Mouse (Mus musculus) kidney, embryonic 14.5 days (tissue): Measurements from ENCODE around the gene Flvcr2. TPM values are rescaled to one million over a fixed set of nuclear protein-coding genes. Genes with fewer than 3 reads are reported as not detected.

ENCODE experiments used
- ATAC-seq: fragments of 200-750 bp; cut with Nextera tagmentation; 2 replicates; pipeline ENCODE4 v1.8.0; 2017; ENCODE audit warnings: moderate number of reproducible peaks, mild to moderate bottlenecking, moderate TSS enrichment, moderate library complexity; ENCODE audit not compliant: low FRiP score, low TSS enrichment
- H3K27ac ChIP-seq: fragments of 300-500 bp; sonication (generic); 2 replicates; pipeline ENCODE4 v1.5.1; 2014; ENCODE audit warnings: low read depth, mild to moderate bottlenecking, low read length, moderate library complexity, mixed read lengths
- H3K27me3 ChIP-seq: fragments of 300-500 bp; sonication (generic); 2 replicates; pipeline ENCODE4 v1.6.1; 2014; ENCODE audit warnings: mild to moderate bottlenecking, low read length; ENCODE audit not compliant: control insufficient read depth, insufficient read depth
- H3K36me3 ChIP-seq: fragments of 300-500 bp; sonication (generic); 2 replicates; pipeline ENCODE4 v1.6.1; 2014; ENCODE audit warnings: low read length, mixed read lengths; ENCODE audit not compliant: control insufficient read depth, insufficient read depth
- H3K4me1 ChIP-seq: fragments of 300-500 bp; sonication (generic); 2 replicates; pipeline ENCODE4 v1.6.1; 2014; ENCODE audit warnings: low read length, mixed read lengths; ENCODE audit not compliant: control insufficient read depth, insufficient read depth
- H3K4me2 ChIP-seq: fragments of 300-500 bp; sonication (generic); replicated peaks from 2 replicates; pipeline ENCODE4 v1.6.1; 2014; ENCODE audit warnings: low read depth, mild to moderate bottlenecking, low read length
- H3K4me3 ChIP-seq: fragments of 300-500 bp; sonication (generic); 2 replicates; pipeline ENCODE4 v1.5.1; 2014; ENCODE audit warnings: mild to moderate bottlenecking, low read length
- H3K9ac ChIP-seq: fragments of 300-500 bp; sonication (generic); 2 replicates; pipeline ENCODE4 v1.6.1; 2014; ENCODE audit warnings: low read depth, mild to moderate bottlenecking, low read length, moderate library complexity
- H3K9me3 ChIP-seq: fragments of 300-500 bp; sonication (generic); 2 replicates; pipeline ENCODE4 v1.6.1; 2016; ENCODE audit warnings: low read length; ENCODE audit not compliant: control insufficient read depth
- WGBS: fragments of 180-500 bp; shearing (Covaris S2); extraction: QIAGEN DNeasy Blood & Tissue Kit; methylation state at CpG from one replicate; pipeline ENCODE4 v1.1.7; 2014; 5-methylcytosine and 5-hydroxymethylcytosine counted together
- polyA plus RNA-seq: library from polyadenylated mRNA; unstranded; fragments of >200 nt; fragmentation: Nextera tagmentation; extraction: Ambion mirVana; gene quantifications from 2 replicates; pipeline ENCODE4 v1.2.1, GENCODE M21; 2014

Gene Flvcr2
- polyA plus RNA-seq, 1 experiment from 2014 or later = 2.2 TPM

- no peak for ATAC-seq
- H3K9me3 ChIP-seq = no peaks in the 10 kb centered on the region
- 44% methylated on average over 9 of the region's 9 CpGs for WGBS
- no peak overlapping the region for H3K4me2 ChIP-seq
- no peak overlapping the region for H3K9ac ChIP-seq
- no peaks in the 10 kb centered on the region for H3K27me3 ChIP-seq
- H3K27ac ChIP-seq = no peak overlapping the region
- 0 out of 2 replicates have a peak, but pooled peaks cover 6% of the 10 kb centered on the region for H3K4me1 ChIP-seq
- no peak overlapping the region for H3K4me3 ChIP-seq
- H3K36me3 ChIP-seq = no peaks in the 10 kb centered on the region
Observed at GRCm38 (mm10) chr12:85800031-85800430, 53.7 kb downstream of the Flvcr2 start.

- H3K4me1 ChIP-seq = peaks cover 9% of the 10 kb centered on the region
- no peaks in the 10 kb centered on the region for H3K9me3 ChIP-seq
- H3K4me3 ChIP-seq = no peak overlapping the region
- H3K27ac ChIP-seq = no peak overlapping the region
- H3K9ac ChIP-seq = no peak overlapping the region
- peaks cover 18% of the 10 kb centered on the region for H3K36me3 ChIP-seq
- no peak overlapping the region for H3K4me2 ChIP-seq
- WGBS = 74% methylated on average over 6 of the region's 6 CpGs
- H3K27me3 ChIP-seq = no peaks in the 10 kb centered on the region
- ATAC-seq = no peak
Observed at GRCm38 (mm10) chr12:85809726-85810125, 63.4 kb downstream of the Flvcr2 start.

GRCm38 (mm10) chr12:85810959-85811358 lies 64.6 kb downstream of the Flvcr2 start:
- Histone ChIP-seq H3K4me3 (no peak overlapping the region), H3K4me2 (no peak overlapping the region), H3K4me1 (peaks cover 9% of the 10 kb centered on the region), H3K9me3 (no peaks in the 10 kb centered on the region), H3K27me3 (no peaks in the 10 kb centered on the region), H3K36me3 (peaks cover 27% of the 10 kb centered on the region), H3K9ac (no peak overlapping the region), H3K27ac (no peak overlapping the region)
- ATAC-seq = no peak

- peaks cover 32% of the 10 kb centered on the region for H3K36me3 ChIP-seq
- H3K9me3 ChIP-seq = no peaks in the 10 kb centered on the region
- H3K9ac ChIP-seq = no peak overlapping the region
- 95% methylated on average over 4 of the region's 4 CpGs for WGBS
- H3K4me1 ChIP-seq = peaks cover 9% of the 10 kb centered on the region
- no peaks in the 10 kb centered on the region for H3K27me3 ChIP-seq
- no peak overlapping the region for H3K27ac ChIP-seq
- H3K4me2 ChIP-seq = no peak overlapping the region
- no peak overlapping the region for H3K4me3 ChIP-seq
- no peak for ATAC-seq
Observed at GRCm38 (mm10) chr12:85811676-85812075, 65.3 kb downstream of the Flvcr2 start.

- ATAC-seq = peak; percentile 84
- WGBS = 21% methylated on average over 2 of the region's 2 CpGs
- H3K27ac ChIP-seq = no peak overlapping the region
- no peaks in the 10 kb centered on the region for H3K27me3 ChIP-seq
- H3K4me2 ChIP-seq = no peak overlapping the region
- H3K9ac ChIP-seq = no peak overlapping the region
- no peaks in the 10 kb centered on the region for H3K9me3 ChIP-seq
- peaks cover 9% of the 10 kb centered on the region for H3K4me1 ChIP-seq
- H3K4me3 ChIP-seq = no peak overlapping the region
- peaks cover 44% of the 10 kb centered on the region for H3K36me3 ChIP-seq
Observed at GRCm38 (mm10) chr12:85813599-85813998, 67.3 kb downstream of the Flvcr2 start.

- peaks cover 10% of the 10 kb centered on the region; the same call in 1 of the 2 replicates for H3K4me1 ChIP-seq
- WGBS = 78% methylated on average over 9 of the region's 9 CpGs
- H3K4me3 ChIP-seq = no peak overlapping the region
- no peaks in the 10 kb centered on the region for H3K27me3 ChIP-seq
- H3K9me3 ChIP-seq = no peaks in the 10 kb centered on the region
- H3K36me3 ChIP-seq = peaks cover 28% of the 10 kb centered on the region
- H3K4me2 ChIP-seq = no peak overlapping the region
- no peak for ATAC-seq
- no peak overlapping the region for H3K9ac ChIP-seq
- no peak overlapping the region for H3K27ac ChIP-seq
Observed at GRCm38 (mm10) chr12:85822051-85822450, 75.7 kb downstream of the Flvcr2 start.

GRCm38 (mm10) chr12:85824438-85825264 lies 78.3 kb downstream of the Flvcr2 start, which contains the start of the genes Erg28 and Ttll5:
Gene Erg28 (minus strand): TSS chr12:85824550.
Gene Ttll5 (plus strand): TSS chr12:85824659.
- Histone ChIP-seq H3K4me3 (peak within 1 kb of the TSS; percentile 75), H3K4me1 (peaks cover 10% of the 10 kb centered on the region; the same call in 1 of the 2 replicates), H3K4me2 (peak within 1 kb of the TSS; percentile 67), H3K27ac (peak within 1 kb of the TSS; percentile 98), H3K27me3 (no peaks in the 10 kb centered on the region), H3K9ac (peak within 1 kb of the TSS; percentile 71), H3K36me3 (peaks cover 14% of the 10 kb centered on the region), H3K9me3 (no peaks in the 10 kb centered on the region)
- ATAC-seq = peak; percentile 98
- WGBS = under 1% methylated on average over 67 of the region's 67 CpGs

GRCm38 (mm10) chr12:85825361-85825760 lies 79.0 kb downstream of the Flvcr2 start:
- Histone ChIP-seq H3K4me1 (peaks cover 10% of the 10 kb centered on the region; the same call in 1 of the 2 replicates), H3K4me2 (peak overlapping the region; percentile 56), H3K9me3 (no peaks in the 10 kb centered on the region), H3K36me3 (peaks cover 9% of the 10 kb centered on the region), H3K9ac (peak overlapping the region; percentile 71), H3K27ac (peak overlapping the region; percentile 98), H3K4me3 (peak overlapping the region; percentile 75), H3K27me3 (no peaks in the 10 kb centered on the region)
- 10% methylated on average over 8 of the region's 8 CpGs for WGBS
- ATAC-seq = no peak

- peak overlapping the region; percentile 75 for H3K4me3 ChIP-seq
- no peak for ATAC-seq
- 67% methylated on average over 2 of the region's 2 CpGs for WGBS
Observed at GRCm38 (mm10) chr12:85825822-85826221, 79.5 kb downstream of the Flvcr2 start.

More at GRCm38 (mm10) chr12:85825822-85826221, 79.5 kb downstream of the Flvcr2 start:
- Histone ChIP-seq H3K9me3 (no peaks in the 10 kb centered on the region), H3K27me3 (no peaks in the 10 kb centered on the region), H3K36me3 (peaks cover 9% of the 10 kb centered on the region), H3K9ac (no peak overlapping the region), H3K4me2 (peak overlapping the region; percentile 56; the same call in 1 of the 2 replicates), H3K27ac (no peak overlapping the region), H3K4me1 (peaks cover 10% of the 10 kb centered on the region; the same call in 1 of the 2 replicates)
